Mouse (Mus musculus) A20 (cell line): Measurements from ENCODE around the gene Rasal2.

Source experiments
- DNase-seq: peaks from one replicate; pipeline ENCODE4 v3.0.0-alpha.2; 2011; ENCODE audit warnings: low read depth, low spot score

Rasal2 gene

DNA sequence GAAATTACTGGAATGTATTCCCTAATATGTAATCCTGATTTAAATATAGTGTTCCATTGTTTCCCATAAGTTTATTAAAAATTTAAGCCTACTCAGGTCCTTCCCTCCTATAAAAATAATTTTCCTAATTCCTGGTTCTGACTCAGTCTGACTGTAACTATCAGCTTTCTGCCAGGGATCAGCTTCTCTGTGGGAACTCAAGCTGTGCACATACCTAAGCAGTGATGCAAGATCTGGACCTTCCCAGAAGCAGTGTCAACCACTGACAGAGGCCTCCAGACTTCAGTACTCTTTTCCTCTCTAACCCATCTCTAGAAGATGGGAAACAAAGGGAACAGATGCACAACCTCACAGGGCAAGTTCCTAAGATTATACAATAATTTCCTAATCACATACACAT, 68.9 kb downstream of the Rasal2 start:
- DNase-seq, result no peak

DNA sequence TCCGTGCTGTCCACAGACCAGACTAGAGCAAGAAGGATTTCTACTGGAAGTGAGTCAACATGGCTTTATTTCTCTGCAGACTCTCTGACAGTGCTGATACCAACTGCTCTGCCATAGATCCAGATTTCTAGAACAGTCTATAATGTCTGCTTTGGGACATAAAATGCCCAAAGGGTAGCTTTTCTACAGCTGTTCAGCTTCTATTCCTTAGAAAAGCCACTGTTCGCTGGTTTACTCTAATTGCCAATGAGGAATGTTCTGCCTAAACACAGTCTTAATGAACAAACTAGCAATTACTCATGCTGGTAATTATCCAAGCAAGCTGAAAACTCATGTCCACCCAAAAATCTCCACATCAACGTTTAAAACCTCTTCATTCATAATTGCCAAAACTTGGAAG, 77.6 kb downstream of the Rasal2 start:
- DNase-seq, result no peak

GRCm38 (mm10) chr1:157328068-157328467, 84.3 kb downstream of the Rasal2 start:
- peak; percentile 30 for DNase-seq

DNA sequence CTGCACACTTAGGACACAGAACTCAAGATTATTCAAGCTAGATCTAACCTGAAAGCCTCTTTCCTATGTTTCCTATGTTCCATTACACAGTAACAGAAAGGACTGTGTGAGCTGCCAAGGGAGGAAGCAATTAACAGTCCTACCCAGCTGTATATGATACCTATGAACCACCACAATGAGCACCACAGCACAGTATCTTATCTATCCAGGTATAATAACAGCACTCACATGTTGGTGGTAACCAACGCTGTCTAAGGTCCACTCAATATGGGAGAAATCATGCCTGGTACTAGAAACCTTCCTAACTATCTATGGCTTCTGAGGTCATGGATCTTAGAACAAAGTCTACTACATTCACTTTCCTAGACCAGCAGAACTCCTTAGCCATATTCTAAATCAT, 89.3 kb downstream of the Rasal2 start:
- DNase-seq, result no peak

- no peak for DNase-seq
Measured at GRCm38 (mm10) chr1:157318896-157319295, 93.5 kb downstream of the Rasal2 start.

- DNase-seq, result no peak
Measured at GRCm38 (mm10) chr1:157301266-157301665, 111.1 kb downstream of the Rasal2 start.

DNA sequence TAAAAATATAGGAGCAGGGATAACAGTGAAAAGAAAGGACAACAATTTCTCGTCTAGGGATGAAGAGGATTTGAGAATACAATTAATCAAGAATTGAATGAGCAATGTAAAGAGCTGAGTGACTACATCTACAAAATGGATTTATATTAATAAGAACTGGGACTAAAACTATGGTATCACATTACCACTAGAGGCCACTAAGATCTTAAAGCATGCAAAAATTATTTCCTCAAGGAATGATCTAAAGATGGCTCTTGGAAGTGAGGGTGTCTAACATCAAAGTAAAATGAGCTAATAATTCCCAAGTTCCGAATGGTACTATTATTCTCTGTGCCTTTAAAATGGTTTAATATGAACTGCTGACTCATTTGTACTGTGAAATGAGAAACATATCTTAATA, 112.8 kb downstream of the Rasal2 start:
- DNase-seq, result no peak

GRCm38 (mm10) chr1:157298990-157299389, 113.4 kb downstream of the Rasal2 start:
- no peak for DNase-seq

DNA sequence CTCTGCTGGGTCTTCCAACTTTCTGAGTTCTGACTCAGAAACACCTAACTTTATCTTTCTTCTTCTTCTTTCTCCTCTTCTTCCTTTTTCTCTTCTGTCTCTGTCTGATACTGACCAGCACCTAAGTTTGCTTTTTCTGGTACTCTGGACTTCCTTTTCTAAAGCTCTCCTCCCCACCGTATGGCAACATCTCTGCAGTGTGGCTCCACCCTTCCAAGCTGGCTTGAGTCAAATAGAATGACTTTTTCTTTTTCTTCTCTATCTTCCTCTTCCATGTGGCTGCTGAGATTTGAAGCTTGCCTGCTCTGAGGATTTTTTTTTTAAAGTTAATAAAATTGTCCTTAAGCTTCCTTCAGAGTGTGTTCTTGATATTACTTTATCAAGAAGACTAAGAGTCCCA, 115.3 kb downstream of the Rasal2 start:
- DNase-seq, result no peak

DNA sequence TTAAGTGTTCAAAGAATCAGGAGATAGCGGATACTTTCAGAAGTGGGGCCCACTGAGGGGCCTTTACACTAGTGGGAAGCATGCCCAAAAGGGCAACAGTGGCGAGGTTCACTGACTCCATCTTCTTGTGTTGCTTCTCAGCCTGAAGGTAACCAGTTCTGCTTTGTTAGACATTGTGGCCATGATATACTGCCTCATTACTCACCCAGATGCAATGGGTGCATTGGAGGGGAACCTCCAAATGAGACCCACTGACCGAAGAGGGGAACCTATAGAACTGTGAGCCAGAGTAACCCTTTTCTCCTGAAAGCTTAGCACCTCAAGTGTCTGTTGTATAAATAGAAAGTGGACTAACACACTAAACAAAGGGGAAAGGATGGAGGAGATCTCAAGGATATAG, 116.5 kb downstream of the Rasal2 start:
- DNase-seq, result peak; percentile 87

GRCm38 (mm10) chr1:157290173-157290572, 122.2 kb downstream of the Rasal2 start:
- DNase-seq, result no peak

DNA sequence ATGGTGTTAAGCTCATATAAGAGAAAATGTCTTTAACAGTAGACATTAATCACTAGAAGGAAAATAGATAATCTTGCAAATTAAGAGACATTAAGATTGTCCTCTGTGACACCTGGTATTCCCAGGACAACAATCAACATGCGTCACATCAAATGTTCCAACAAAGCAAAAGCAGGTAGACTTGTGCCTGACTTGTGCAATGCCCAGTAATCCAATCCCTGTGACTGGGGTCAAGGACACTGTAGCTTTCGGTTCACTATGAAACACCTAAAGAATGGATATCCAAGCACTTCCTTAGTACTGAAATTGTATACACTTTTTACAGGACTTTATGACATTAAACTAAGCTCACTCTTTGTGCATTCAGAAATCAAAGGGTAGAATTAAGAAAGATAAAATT, 123.1 kb downstream of the Rasal2 start:
- DNase-seq, result no peak

DNA sequence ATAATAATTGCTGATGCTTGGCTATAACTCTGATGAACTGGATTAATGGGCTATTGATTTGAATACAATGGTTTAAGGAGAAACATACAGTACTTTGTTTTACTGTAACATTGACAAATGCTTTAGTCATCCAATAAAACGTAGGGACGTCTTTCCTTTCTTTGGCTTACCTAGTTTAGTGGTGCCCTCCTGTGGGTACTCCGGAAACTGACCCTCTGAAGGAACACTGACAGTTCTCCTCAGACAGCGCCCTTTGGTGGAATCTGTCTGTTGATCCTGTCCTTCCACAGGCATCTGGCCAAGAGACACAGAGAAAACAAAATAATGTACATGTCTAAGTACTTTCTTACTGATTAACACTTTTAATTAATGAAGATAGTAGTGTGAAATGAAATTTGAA, 125.8 kb downstream of the Rasal2 start:
- peak; percentile 38 for DNase-seq

DNA sequence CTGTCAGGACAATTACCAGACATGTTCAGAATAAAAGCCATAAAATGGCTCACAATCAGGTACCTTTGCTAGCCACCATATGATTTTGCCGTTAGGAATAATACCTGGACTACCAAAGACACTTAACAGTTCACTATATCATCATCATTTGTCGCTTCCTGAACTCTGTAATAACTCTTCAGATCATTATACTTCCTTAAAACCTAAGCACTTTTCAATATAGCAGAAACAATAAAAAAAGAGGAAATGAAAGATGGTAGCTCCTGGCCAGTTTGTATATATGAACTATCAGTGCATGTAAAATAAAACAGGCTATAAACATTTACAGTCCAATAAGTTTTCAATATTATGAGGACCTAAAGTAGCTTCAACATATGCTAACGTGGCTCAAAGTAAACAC, 127.0 kb downstream of the Rasal2 start:
- peak; percentile 54 for DNase-seq

- DNase-seq, result peak; percentile 40
Measured at GRCm38 (mm10) chr1:157280781-157281180, 131.6 kb downstream of the Rasal2 start.

- DNase-seq, result no peak
Measured at GRCm38 (mm10) chr1:157275672-157276307, 136.6 kb downstream of the Rasal2 start.

DNA sequence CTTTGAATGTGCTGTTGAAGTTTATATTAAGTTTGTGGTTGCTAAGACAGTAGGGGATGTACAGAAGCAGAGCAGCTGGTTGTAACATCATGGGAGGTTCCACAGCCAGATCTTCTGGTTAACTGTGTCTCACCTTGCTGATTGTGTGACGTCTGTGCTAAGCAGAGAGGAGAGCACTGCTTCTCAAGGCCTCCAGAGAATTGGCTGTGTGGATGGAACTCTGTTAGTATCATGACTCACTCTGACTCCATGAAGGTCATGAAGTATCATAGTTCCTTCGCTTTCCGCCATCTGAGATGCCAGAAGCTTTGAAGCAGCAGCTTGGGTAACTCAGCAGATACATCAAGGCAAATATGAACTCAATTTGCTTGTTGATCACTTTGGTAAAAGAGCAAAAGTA, 144.5 kb downstream of the Rasal2 start:
- DNase-seq, result no peak

DNA sequence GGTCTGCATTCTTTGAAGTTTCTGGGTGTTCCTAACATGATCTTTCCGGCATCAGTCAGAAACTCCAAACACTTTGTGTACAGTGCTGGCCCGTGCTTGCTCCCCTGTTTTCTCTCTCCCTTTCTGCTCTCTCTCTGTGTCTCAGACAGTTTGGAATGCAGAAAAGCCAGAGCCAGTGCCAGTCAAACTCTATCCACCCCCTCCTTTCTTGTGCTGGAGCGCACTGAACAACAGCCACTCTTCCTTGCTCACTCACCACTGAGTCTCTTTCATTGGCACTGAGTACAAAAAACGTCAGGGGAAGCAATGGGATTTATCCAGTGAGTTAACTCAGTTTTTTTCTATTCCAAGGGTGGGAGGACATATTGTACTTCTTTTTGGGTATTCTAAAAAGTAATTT, 155.8 kb downstream of the Rasal2 start:
- DNase-seq, result no peak

GRCm38 (mm10) chr1:157255776-157256175, 156.6 kb downstream of the Rasal2 start:
- no peak for DNase-seq

DNA sequence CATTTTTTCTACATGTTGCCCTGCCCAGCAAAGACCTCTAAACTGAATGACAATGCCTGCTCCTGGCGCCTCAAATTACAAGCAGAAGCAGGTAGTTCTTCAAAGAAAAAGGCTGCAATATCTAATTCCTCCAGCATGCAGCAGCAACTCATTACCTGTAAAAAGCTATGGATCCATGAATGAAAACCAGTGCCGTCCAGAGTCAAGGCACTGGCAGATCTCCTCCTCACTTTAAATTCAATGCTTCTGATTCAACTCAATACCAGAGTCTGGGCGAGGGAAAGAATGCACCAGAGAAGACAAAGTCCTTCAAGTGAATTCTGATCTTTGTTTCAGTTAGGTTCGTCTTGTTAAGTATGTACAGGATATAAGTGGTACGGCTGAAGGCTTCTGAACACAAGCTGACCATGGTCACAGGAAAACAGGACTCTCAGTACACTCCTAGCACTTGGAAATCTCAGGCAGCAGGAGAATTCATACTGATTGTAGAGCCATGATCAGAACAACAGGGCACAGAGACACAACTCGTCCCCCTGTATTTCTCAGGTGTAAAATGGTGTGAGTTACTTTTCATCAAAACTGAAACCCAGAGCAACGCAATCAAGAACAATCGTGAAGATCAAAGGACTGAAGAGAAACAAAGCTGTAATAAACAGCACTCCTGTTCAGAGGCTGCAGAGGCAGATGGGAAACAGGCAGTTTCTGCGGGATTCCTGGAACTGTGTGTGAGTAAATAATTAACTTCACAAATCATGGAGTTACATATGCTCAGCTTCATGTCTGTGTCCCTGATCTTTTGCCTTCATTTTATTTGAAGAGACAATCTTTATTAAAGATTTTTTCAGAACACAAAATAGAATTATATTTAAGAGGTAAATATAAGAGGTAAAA, 158.6 kb downstream of the Rasal2 start:
- DNase-seq, result no peak

DNA sequence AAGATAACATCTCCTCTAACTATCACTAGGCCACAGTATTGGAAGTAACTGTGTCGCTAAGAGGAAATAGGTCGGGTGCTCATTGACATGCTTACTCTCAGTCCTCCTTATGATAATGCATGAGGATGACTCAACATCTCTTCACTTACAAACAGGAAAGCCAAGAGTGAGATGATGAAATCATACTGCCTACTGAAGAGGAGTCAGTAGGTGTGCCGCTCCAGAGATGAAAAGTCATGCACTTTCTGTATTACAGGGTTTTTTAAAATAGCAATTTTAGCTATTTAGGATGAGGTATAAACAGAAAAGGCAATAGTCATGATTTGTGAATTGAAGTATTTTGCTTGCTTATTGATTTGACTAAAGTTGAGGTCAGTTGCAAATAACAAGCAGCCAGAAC, 164.3 kb downstream of the Rasal2 start:
- DNase-seq, result no peak

DNA sequence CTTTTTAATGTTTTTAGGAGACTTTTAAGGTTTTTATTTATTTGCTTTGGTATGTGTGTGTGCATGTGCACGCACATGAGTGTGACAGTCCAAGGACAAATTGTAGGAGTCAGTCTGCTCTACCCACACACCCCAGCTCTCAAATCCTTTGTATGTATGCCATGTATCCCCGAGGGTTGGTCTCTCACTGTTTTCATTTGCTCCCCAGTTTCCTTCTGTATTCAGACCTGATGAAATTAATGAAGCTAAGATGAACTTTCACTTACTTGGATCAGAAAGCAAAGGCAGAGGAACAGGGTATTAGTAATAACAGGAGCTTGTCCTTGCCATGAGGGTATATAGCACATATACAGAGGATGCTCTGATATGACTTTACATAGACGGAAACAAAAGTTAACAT, 165.1 kb downstream of the Rasal2 start:
- DNase-seq, result no peak

DNA sequence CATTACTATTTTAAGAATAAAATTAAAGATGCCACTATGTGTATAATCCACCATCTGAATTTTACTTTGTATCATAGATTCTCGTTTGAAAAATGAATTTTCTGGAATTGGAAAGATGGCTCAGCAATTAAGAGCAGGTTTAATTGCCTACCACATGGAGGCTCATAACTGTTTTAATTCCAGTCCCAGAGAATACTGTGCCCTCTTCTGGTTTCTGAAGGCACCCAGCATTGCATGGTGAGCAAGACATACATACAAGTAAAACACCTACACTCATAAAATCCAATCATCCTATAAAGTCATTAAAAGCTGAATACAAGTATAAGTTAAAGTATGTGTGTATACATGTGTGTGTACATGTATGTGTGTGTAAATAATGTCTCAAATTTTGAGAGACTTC, 165.6 kb downstream of the Rasal2 start:
- no peak for DNase-seq
